Mouse (Mus musculus) myocyte (in vitro differentiated cells): ENCODE data around the gene Epb41.

ENCODE experiments used
- MAX ChIP-seq: IDR thresholded peaks from one replicate; pipeline ENCODE4 v1.6.1; 2011; ENCODE audit warnings: low read depth, mild to moderate bottlenecking, control low read depth
- MYOD1 ChIP-seq, 3 experiments: IDR thresholded peaks; one replicate each; pipeline ENCODE4 v1.6.1; 2011; ENCODE audit warnings: control low read depth in 2 of 3, low read depth in 2 of 3, mild to moderate bottlenecking in 2 of 3, moderate library complexity in 1 of 3; ENCODE audit not compliant: insufficient read length in 2 of 3, control insufficient read depth in 1 of 3
- POLR2A ChIP-seq: IDR thresholded peaks from one replicate; pipeline ENCODE4 v1.6.1; 2011; ENCODE audit warnings: low read depth, mild to moderate bottlenecking, control low read depth, moderate library complexity; ENCODE audit not compliant: insufficient read length
- SRF ChIP-seq: IDR thresholded peaks from one replicate; pipeline ENCODE4 v1.6.1; 2011; ENCODE audit warnings: low read depth; ENCODE audit not compliant: control insufficient read depth, insufficient read length

DNA sequence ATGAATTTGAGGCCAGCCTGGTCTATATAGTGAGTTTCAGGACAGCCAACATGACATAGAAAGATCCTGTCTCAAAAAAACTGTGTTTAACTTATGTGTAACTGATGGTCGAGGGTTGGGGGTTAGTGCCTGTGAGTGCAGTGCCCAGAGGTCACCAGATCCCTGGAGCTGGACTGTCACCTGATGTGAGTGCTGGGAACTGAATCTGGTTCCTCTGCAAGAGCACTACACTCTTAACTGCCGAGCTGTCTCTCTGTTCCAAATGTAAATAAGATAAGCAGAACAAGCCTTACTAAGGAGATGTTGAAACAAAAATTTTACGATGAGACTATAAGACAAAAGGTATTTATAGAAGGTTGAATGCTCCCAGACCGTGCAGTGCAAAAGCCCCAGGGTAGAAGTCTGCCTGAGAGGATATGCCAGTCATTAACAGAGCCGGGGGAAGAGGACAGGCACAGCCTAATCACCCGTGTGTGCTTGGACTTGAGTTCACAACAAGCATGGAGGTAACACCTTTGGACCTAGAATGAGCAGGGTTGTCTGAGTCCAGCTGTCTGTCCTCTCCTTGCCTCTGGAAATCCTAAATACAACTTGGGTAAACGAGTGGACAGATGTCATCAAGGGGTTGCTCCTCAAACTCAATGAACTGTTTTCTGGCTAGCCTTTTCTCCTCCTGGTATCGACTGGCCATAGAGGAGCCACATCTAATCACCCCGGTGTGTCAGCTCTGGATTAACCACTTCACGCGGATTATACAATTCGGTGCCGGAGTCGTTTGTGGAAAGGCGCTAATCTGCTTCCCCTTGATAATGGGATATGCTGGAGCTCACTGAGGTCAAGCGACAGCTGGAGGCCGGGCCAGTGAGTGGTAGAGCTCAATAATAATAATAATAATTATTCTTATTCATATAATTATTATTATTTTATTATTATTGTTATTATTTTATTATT lies 11.9 kb downstream of the Epb41 start:
- TF ChIP-seq MYOD1 (IDR thresholded peaks at IDR 0.05; ENCODE audit: control insufficient read depth in 1 of 3, insufficient read length in 2 of 3, low read depth in 2 of 3) (no peak), MAX (no peak), POLR2A (no peak), SRF (no peak)
